Comparison of ENCODE assay signal across 9 mouse cellular contexts in genomic region chr4:95733397-95734249, GRCm38 (mm10).
DNase-seq lines count a peak whose midpoint lies in the region; ATAC-seq and TF ChIP-seq lines count a peak whose summit lies in the region.
"Had no signal": no experiment of that assay in that cellular context is flagged by ENCODE, and none has a peak within 500 bp of the region (broad histone marks: within the 10 kb centered on the region; RNA-seq: fewer than 3 reads in every experiment).

No protein-coding gene starts in this region.

- WGBS in intestine, embryonic 14.5 days: 35% methylated on average over 6 of the region's 6 CpGs
- WGBS in intestine, postnatal 0 days: 42% methylated on average over 6 of the region's 6 CpGs
- WGBS in hindbrain, embryonic 10.5 days: 35% methylated on average over 6 of the region's 6 CpGs
- 43% methylated on average over 6 of the region's 6 CpGs for WGBS in limb, embryonic 13.5 days

- H3K4me3 ChIP-seq in intestine, embryonic 14.5 days (ENCODE audit: low read depth, low read length): no peak overlapping the region
- no peak overlapping the region for H3K4me3 ChIP-seq in intestine, postnatal 0 days (ENCODE audit: low read depth, low read length)
- H3K4me3 ChIP-seq in hindbrain, embryonic 10.5 days: no peak overlapping the region
- H3K4me3 ChIP-seq in limb, embryonic 13.5 days: no peak overlapping the region
- H3K4me3 ChIP-seq: erythroblast, embryonic 14.5 days had no signal

- no peak for DNase-seq in intestine, embryonic 14.5 days (ENCODE audit: low spot score)
- DNase-seq in brain, embryonic 14.5 days (ENCODE audit: low read depth): peak; percentile 94
- no peak for DNase-seq in hindbrain, embryonic 10.5 days (ENCODE audit: low spot score)
- peak; percentile 80 for DNase-seq in retina, embryonic 14.5 days (ENCODE audit: low spot score)
- no peak for DNase-seq in right cerebral cortex, postnatal 14 days
- no peak for DNase-seq in cerebellum, adult 11 months

- 0 out of 2 replicates have a peak, but pooled peaks have one; percentile 38 for ATAC-seq in intestine, embryonic 14.5 days (replicated peaks; ENCODE audit: low FRiP score, low TSS enrichment, low read depth)
- no peak for ATAC-seq in intestine, postnatal 0 days
- peak; percentile 36; the same call in 1 of the 2 replicates for ATAC-seq in limb, embryonic 13.5 days (ENCODE audit: low FRiP score, low read depth)

- no peaks in the 10 kb centered on the region for H3K27me3 ChIP-seq in intestine, embryonic 14.5 days (replicated peaks; ENCODE audit: control insufficient read depth, insufficient read depth, low read length)
- H3K27me3 ChIP-seq in intestine, postnatal 0 days (replicated peaks; ENCODE audit: control insufficient read depth, insufficient read depth, low read length): no peaks in the 10 kb centered on the region
- H3K27me3 ChIP-seq in hindbrain, embryonic 10.5 days (ENCODE audit: insufficient read depth, poor library complexity, severe bottlenecking): no peaks in the 10 kb centered on the region
- H3K27me3 ChIP-seq in limb, embryonic 13.5 days: no peaks in the 10 kb centered on the region

- H3K4me1 ChIP-seq in intestine, embryonic 14.5 days (replicated peaks; ENCODE audit: control insufficient read depth, insufficient read depth, low read length): peaks cover 41% of the 10 kb centered on the region
- H3K4me1 ChIP-seq in intestine, postnatal 0 days (replicated peaks; ENCODE audit: control insufficient read depth, insufficient read depth, low read length): 0 out of 2 replicates have a peak, but pooled peaks cover 4% of the 10 kb centered on the region
- peaks cover 21% of the 10 kb centered on the region for H3K4me1 ChIP-seq in hindbrain, embryonic 10.5 days (replicated peaks)
- peaks cover 31% of the 10 kb centered on the region for H3K4me1 ChIP-seq in limb, embryonic 13.5 days

- H3K27ac ChIP-seq in intestine, embryonic 14.5 days (ENCODE audit: low read depth): peak overlapping the region; percentile 59; the same call in 1 of the 2 replicates
- no peak overlapping the region for H3K27ac ChIP-seq in intestine, postnatal 0 days (ENCODE audit: low read depth, low read length)
- H3K27ac ChIP-seq in hindbrain, embryonic 10.5 days: 0 out of 2 replicates have a peak overlapping the region, but pooled peaks have one; percentile 66
- no peak overlapping the region for H3K27ac ChIP-seq in limb, embryonic 13.5 days

- H3K9me3 ChIP-seq in intestine, embryonic 14.5 days (ENCODE audit: control insufficient read depth, low read length): no peaks in the 10 kb centered on the region
- no peaks in the 10 kb centered on the region for H3K9me3 ChIP-seq in intestine, postnatal 0 days (ENCODE audit: control insufficient read depth)
- H3K9me3 ChIP-seq in hindbrain, embryonic 10.5 days: no peaks in the 10 kb centered on the region
- H3K9me3 ChIP-seq in limb, embryonic 13.5 days: no peaks in the 10 kb centered on the region

- no peak for TF ChIP-seq POLR2A in brain, embryonic 14.5 days (IDR thresholded peaks at IDR 0.05; ENCODE audit: borderline replicate concordance, extremely low read depth, insufficient read depth, insufficient read length, poor library complexity, severe bottlenecking)

- no peak overlapping the region for H3K9ac ChIP-seq in intestine, embryonic 14.5 days (ENCODE audit: low read length)
- H3K9ac ChIP-seq in intestine, postnatal 0 days (ENCODE audit: low read depth, low read length): no peak overlapping the region
- H3K9ac ChIP-seq in limb, embryonic 13.5 days: no peak overlapping the region

- TF ChIP-seq CTCF in intestine, postnatal 0 days (IDR thresholded peaks at IDR 0.05; ENCODE audit: low read depth): no peak
- TF ChIP-seq CTCF in brain, embryonic 14.5 days (IDR thresholded peaks at IDR 0.05; ENCODE audit: borderline replicate concordance, extremely low read depth, insufficient read depth, insufficient read length): no peak

- H3K36me3 ChIP-seq in intestine, embryonic 14.5 days (ENCODE audit: control insufficient read depth, insufficient read depth, low read length): no peaks in the 10 kb centered on the region
- H3K36me3 ChIP-seq in intestine, postnatal 0 days (ENCODE audit: control insufficient read depth, insufficient read depth): no peaks in the 10 kb centered on the region
- H3K36me3 ChIP-seq in hindbrain, embryonic 10.5 days: no peaks in the 10 kb centered on the region
- H3K36me3 ChIP-seq in limb, embryonic 13.5 days: no peaks in the 10 kb centered on the region

- no peak overlapping the region for H3K4me2 ChIP-seq in intestine, embryonic 14.5 days (ENCODE audit: low read length)
- no peak overlapping the region for H3K4me2 ChIP-seq in intestine, postnatal 0 days (replicated peaks; ENCODE audit: low read depth)
- H3K4me2 ChIP-seq in limb, embryonic 13.5 days (replicated peaks): no peak overlapping the region

Comparison
In these comparisons a context has a peak if more than half of its experiments do, and no peak if none do; other contexts are left out.
1. H3K27ac ChIP-seq: peak in intestine, embryonic 14.5 days (single experiment) and hindbrain, embryonic 10.5 days (single experiment); none in intestine, postnatal 0 days (single experiment) and limb, embryonic 13.5 days (single experiment).
2. DNase-seq: peak in brain, embryonic 14.5 days (single experiment) and retina, embryonic 14.5 days (single experiment); none in intestine, embryonic 14.5 days (single experiment), hindbrain, embryonic 10.5 days (single experiment), right cerebral cortex, postnatal 14 days (single experiment) and cerebellum, adult 11 months (single experiment).